Mouse (Mus musculus) embryonic facial prominence, embryonic 14.5 days (tissue): ENCODE measurements around the gene Prrc2a. TPM values are rescaled to one million over a fixed set of nuclear protein-coding genes. Genes with fewer than 3 reads are reported as not detected.

ENCODE experiments used
- ATAC-seq: fragments of 200-750 bp; cut with Nextera tagmentation; 2 replicates; pipeline ENCODE4 v1.8.0; 2017; ENCODE audit warnings: low read depth, moderate number of reproducible peaks, moderate TSS enrichment
- DNase-seq: peaks from one replicate; pipeline ENCODE4 v3.0.0-alpha.2; 2015; ENCODE audit warnings: low spot score
- H3K27ac ChIP-seq: fragments of 300-500 bp; sonication (generic); replicated peaks from 2 replicates; pipeline ENCODE4 v1.5.1; 2014; ENCODE audit warnings: low read depth, mild to moderate bottlenecking, low read length, moderate library complexity
- H3K27me3 ChIP-seq: fragments of 300-500 bp; sonication (generic); replicated peaks from 2 replicates; pipeline ENCODE4 v1.6.1; 2014; ENCODE audit warnings: low read length; ENCODE audit not compliant: control insufficient read depth, insufficient read depth
- H3K36me3 ChIP-seq: fragments of 300-500 bp; sonication (generic); 2 replicates; pipeline ENCODE4 v1.6.1; 2014; ENCODE audit warnings: low read length, mixed read lengths; ENCODE audit not compliant: control insufficient read depth, insufficient read depth
- H3K4me1 ChIP-seq: fragments of 300-500 bp; sonication (generic); 2 replicates; pipeline ENCODE4 v1.6.1; 2014; ENCODE audit warnings: antibody characterized with exemption, low read length; ENCODE audit not compliant: control insufficient read depth, insufficient read depth
- H3K4me2 ChIP-seq: fragments of 300-500 bp; sonication (generic); 2 replicates; pipeline ENCODE4 v1.6.1; 2014; ENCODE audit warnings: low read depth, mild to moderate bottlenecking, low read length, moderate library complexity, mixed read lengths
- H3K4me3 ChIP-seq: fragments of 300-500 bp; sonication (generic); 2 replicates; pipeline ENCODE4 v1.5.1; 2014; ENCODE audit warnings: low read depth, mild to moderate bottlenecking, low read length
- H3K9ac ChIP-seq: fragments of 300-500 bp; sonication (generic); 2 replicates; pipeline ENCODE4 v1.6.1; 2014; ENCODE audit warnings: low read depth, mild to moderate bottlenecking, low read length, moderate library complexity, mixed read lengths
- H3K9me3 ChIP-seq: fragments of 300-500 bp; sonication (generic); 2 replicates; pipeline ENCODE4 v1.6.1; 2016; ENCODE audit warnings: low read length; ENCODE audit not compliant: control insufficient read depth
- WGBS: fragments of 180-500 bp; shearing (Covaris S2); extraction: QIAGEN DNeasy Blood & Tissue Kit; methylation state at CpG from one replicate; pipeline ENCODE4 v1.1.7; 2014; 5-methylcytosine and 5-hydroxymethylcytosine counted together
- polyA plus RNA-seq: library from polyadenylated mRNA; unstranded; fragments of >200 nt; fragmentation: Nextera tagmentation; extraction: Ambion mirVana; gene quantifications from 2 replicates; pipeline ENCODE4 v1.2.1, GENCODE M21; 2014

The Prrc2a gene
- polyA plus RNA-seq, 1 experiment from 2014 or later, result 151 TPM

DNA sequence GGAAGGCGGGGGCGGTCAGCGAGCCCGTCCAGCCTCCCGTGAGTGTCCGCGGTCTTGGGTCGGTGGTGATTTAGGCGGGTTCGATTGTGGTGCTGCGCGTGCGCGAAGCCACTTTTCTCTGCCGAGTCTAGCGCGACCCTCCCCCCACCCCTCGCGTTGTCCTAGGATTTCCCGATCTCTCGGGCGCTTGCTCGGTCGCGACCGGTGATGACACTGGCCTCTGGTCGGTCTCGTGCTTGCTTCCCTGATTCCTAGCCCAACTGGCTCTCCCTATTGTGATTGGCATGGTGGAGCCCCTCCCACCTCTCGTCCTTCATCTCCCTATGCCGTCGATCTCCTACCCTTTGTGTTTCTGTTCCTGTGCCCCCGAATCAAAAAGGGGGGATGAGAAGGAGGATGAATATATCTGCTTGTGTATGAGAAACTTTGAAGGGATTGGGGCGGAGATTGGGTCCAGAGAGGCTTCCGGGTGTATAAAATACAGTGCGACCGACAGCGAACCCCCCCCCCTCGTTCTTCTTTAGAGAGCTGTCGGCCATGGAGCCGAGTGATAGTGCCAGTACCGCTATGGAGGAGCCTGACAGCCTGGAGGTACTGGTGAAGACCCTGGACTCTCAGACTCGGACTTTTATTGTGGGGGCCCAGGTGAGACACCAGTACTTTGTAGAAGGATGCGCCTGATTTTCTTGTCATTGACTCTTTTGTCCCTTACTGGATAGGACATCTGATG is 28.9 kb downstream of the Prrc2a start:
- H3K36me3 ChIP-seq, result peaks cover 31% of the 10 kb centered on the region
- H3K27ac ChIP-seq, result peak overlapping the region; percentile 95
- peak overlapping the region; percentile 92 for H3K4me2 ChIP-seq
- DNase-seq (no peak), ATAC-seq (peak; percentile 62)
- WGBS, result 1% methylated on average over 41 of the region's 43 CpGs
- H3K27me3 ChIP-seq, result no peaks in the 10 kb centered on the region
- H3K4me3 ChIP-seq, result peak overlapping the region; percentile 55
- H3K9me3 ChIP-seq, result no peaks in the 10 kb centered on the region
- peaks cover 13% of the 10 kb centered on the region for H3K4me1 ChIP-seq
- peak overlapping the region; percentile 86 for H3K9ac ChIP-seq

DNA sequence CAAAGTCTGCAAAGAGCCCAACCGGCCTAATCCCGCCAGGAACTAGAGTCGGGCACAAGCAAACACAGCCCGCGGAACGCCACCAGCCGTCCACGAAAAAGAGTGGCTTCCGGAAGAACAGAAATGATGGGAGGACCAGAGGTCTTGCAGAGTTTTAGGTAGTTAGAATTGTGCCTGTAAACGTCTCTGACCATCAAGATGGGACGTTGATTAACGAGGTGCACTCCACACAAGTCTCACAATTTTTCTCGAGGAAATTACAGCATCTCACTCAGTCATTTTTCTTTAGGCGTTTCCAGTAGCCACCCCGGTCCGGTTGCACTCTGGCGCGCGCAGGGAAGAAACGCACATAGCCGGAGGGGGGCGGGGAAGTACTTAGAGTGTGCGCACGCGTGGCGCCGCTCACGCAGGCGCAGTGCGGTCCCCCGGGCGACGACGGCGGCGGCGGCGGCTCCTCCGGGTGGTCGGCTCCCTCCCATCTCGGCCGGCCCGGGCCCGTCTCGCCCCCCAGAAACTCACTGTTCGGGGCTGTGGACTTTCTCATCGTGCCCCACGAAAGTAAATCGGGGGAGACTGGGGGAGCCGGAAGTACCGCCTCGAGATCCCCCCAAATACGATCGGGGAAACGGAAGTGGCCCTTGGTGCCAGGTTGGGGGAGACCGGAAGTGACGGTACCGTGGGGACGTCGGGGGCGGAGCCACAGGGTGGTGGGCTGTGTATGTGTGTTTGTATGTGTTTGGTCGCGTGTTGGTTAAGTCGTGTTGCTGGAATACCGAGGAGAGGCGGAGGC is 29.7 kb downstream of the Prrc2a start, which contains the start of gene Bag6:
TSS of gene Bag6 (plus strand) at position 378 of the 790 bp plus-strand sequence.
- ATAC-seq (peak; percentile 94), DNase-seq (peak; percentile 97)
- Histone ChIP-seq H3K9me3 (no peaks in the 10 kb centered on the region), H3K27ac (peak within 1 kb of the TSS; percentile 95), H3K36me3 (peaks cover 25% of the 10 kb centered on the region), H3K9ac (peak within 1 kb of the TSS; percentile 86), H3K4me3 (peak within 1 kb of the TSS; percentile 55), H3K4me2 (peak within 1 kb of the TSS; percentile 92), H3K27me3 (no peaks in the 10 kb centered on the region), H3K4me1 (peaks cover 13% of the 10 kb centered on the region)
- under 1% methylated on average over 64 of the region's 66 CpGs for WGBS

DNA sequence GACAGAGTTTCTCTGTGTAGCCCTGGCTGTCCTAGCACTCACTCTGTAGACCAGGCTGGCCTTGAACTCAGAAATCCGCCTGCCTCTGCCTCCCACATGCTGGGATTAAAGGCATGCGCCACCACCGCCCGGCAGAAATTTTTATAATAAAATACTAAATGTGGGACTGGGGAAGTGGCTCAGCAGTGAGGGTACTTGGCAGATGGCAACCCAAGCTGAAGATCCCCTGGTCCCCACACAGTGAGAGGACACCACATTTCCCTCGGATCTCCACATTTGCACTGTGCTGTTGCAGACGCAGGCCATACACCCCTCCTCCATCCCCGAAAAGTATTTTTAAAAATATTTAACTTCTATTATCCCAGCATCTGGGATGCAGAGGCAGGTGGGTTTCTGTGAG is 31.2 kb downstream of the Prrc2a start:
- Histone ChIP-seq H3K27ac (no peak overlapping the region), H3K9me3 (no peaks in the 10 kb centered on the region), H3K4me3 (no peak overlapping the region), H3K9ac (no peak overlapping the region), H3K4me1 (peaks cover 13% of the 10 kb centered on the region), H3K27me3 (no peaks in the 10 kb centered on the region), H3K4me2 (no peak overlapping the region), H3K36me3 (peaks cover 25% of the 10 kb centered on the region)
- DNase-seq (no peak), ATAC-seq (no peak)
- 95% methylated on average over 7 of the region's 7 CpGs for WGBS

DNA sequence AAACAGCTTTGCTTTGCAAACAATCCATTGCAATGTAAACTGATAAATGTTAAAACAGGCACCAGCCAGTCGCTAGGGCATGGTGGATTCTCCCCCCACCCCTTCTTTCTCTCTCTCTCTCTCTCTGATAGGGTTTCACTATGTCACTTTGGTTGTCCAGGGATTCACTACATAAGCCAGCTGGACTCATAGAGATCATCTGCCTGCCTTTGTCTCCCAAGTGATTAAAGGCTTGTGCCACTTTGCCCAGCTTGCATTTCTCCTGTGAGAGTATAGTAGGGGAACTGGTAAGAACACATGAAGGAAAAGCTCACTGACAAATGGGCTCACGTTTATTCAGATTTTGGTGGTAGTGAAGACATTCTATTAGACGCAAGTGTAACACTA is 32.5 kb downstream of the Prrc2a start:
- no peak overlapping the region for H3K4me3 ChIP-seq
- H3K4me1 ChIP-seq, result peaks cover 10% of the 10 kb centered on the region
- H3K9ac ChIP-seq, result no peak overlapping the region
- 0 out of 2 replicates have a peak, but pooled peaks cover 22% of the 10 kb centered on the region for H3K36me3 ChIP-seq
- H3K9me3 ChIP-seq, result no peaks in the 10 kb centered on the region
- DNase-seq (no peak), ATAC-seq (no peak)
- no peak overlapping the region for H3K4me2 ChIP-seq
- no peaks in the 10 kb centered on the region for H3K27me3 ChIP-seq
- H3K27ac ChIP-seq, result no peak overlapping the region
- WGBS, result 72% methylated on average over 3 of the region's 3 CpGs

DNA sequence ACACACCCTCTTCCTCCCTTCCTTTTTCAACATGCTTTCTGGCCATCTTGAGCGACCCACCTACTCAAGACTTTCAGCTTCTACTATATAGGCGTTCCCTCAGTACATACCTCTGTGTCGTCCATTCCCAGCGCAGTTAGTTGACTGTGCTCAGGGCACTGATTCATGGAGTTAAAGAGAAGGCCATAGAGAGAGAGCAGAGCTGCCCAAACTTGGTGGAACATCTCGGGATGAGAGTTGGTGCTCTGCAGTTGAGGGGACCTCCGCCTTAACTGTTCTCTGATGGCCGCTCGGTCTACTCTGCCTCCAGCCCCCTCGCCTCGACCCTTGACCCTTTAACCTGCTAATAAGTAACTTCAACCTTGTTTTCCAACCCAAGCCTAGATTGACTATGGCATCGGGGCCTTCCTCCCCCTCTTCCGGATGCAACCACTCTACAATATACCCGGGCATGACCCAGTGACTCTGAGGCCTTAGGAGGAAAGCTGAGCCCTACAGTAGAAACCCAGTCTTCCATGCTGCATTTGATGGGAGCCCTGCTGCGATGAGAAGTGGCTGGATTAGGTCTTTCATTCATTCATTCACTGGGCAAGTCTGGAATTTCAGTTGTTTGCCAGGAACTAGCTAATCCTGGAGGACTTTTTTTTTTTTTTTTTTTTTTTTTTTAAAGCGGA is 33.1 kb downstream of the Prrc2a start, which contains the start of gene Apom:
TSS of gene Apom (minus strand) at position 551 of the 674 bp plus-strand sequence.
- Histone ChIP-seq H3K9me3 (no peaks in the 10 kb centered on the region), H3K9ac (no peak within 1 kb of the TSS), H3K4me1 (peaks cover 10% of the 10 kb centered on the region), H3K27ac (no peak within 1 kb of the TSS), H3K27me3 (no peaks in the 10 kb centered on the region), H3K4me2 (no peak within 1 kb of the TSS), H3K36me3 (0 out of 2 replicates have a peak, but pooled peaks cover 22% of the 10 kb centered on the region), H3K4me3 (no peak within 1 kb of the TSS)
- DNase-seq (no peak), ATAC-seq (no peak)
- WGBS, result 84% methylated on average over 15 of the region's 15 CpGs

DNA sequence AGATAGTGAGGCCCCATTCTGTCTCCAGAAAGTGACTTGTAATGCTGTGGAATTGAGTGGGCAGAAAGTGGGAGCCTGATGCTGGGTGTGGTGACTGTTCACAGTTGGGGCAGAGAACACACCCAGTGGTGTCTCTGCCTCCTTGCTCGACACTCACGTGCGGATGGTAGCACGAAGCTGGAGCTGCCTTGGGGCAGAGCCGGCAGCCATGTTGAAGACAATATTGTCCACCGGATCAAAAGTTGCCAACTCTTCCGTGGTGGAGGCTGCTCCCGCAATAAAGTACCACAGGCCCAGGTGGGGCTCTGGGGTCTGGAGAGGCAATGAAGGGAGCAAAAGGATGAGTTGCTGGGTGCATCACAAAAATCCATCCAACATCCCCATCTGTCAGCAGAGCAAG is 33.7 kb downstream of the Prrc2a start:
- Histone ChIP-seq H3K9ac (no peak overlapping the region), H3K9me3 (no peaks in the 10 kb centered on the region), H3K36me3 (0 out of 2 replicates have a peak, but pooled peaks cover 22% of the 10 kb centered on the region), H3K4me1 (peaks cover 7% of the 10 kb centered on the region), H3K4me2 (no peak overlapping the region), H3K27ac (no peak overlapping the region), H3K4me3 (no peak overlapping the region), H3K27me3 (no peaks in the 10 kb centered on the region)
- no peak for DNase-seq
- ATAC-seq, result no peak
- 90% methylated on average over 8 of the region's 8 CpGs for WGBS

DNA sequence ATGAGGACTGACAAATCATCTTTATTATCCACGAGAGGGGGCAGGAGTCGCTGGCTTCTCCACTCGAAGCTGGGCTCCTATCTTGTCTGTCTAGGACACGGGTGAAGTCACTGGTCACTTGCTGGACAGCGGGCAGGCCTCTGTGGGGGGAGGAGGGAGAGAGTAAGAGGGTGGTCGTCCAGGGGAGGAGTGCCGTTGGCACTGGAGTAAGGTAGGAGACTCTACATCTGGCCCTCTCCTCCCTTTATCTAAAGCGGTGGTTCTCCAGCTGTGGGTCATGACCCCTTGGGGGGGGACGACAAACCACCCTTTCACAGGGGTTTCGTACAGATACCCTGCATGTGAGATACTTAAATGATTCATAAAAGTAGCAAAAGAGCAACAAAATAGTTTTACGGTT is 35.7 kb downstream of the Prrc2a start:
- H3K4me1 ChIP-seq, result peaks cover 13% of the 10 kb centered on the region
- peaks cover 24% of the 10 kb centered on the region; the same call in 1 of the 2 replicates for H3K36me3 ChIP-seq
- ATAC-seq, result no peak
- no peak overlapping the region for H3K4me2 ChIP-seq
- H3K4me3 ChIP-seq, result no peak overlapping the region
- H3K27me3 ChIP-seq, result no peaks in the 10 kb centered on the region
- 76% methylated on average over 11 of the region's 11 CpGs for whole genome bisulfite sequencing
- no peak overlapping the region for H3K9ac ChIP-seq
- DNase-seq, result no peak
- H3K27ac ChIP-seq, result no peak overlapping the region
- no peaks in the 10 kb centered on the region for H3K9me3 ChIP-seq

DNA sequence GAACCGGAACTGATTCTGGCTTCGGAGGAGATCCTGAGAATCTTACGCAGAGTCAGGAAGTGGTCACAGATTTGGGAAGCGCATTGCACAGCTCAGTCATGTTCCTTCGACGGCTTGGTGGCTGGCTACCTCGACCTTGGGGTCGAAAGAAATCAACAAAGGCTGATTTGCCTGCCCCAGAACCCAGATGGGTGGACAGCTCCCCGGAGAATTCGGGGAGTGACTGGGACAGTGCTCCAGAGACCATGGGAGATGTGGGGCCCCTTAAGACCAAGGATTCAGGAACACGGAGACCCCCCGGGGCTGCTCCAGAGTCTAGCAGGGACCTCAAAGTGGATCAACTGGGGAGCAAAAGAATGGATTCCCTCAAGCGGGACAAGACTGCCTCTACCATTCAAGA is 37.7 kb downstream of the Prrc2a start:
- Histone ChIP-seq H3K27ac (peak overlapping the region; percentile 75), H3K4me2 (peak overlapping the region; percentile 87), H3K36me3 (peaks cover 29% of the 10 kb centered on the region; the same call in 1 of the 2 replicates), H3K27me3 (no peaks in the 10 kb centered on the region), H3K4me3 (peak overlapping the region; percentile 76), H3K4me1 (peaks cover 13% of the 10 kb centered on the region), H3K9ac (peak overlapping the region; percentile 78), H3K9me3 (no peaks in the 10 kb centered on the region)
- no peak for DNase-seq
- WGBS, result 68% methylated on average over 13 of the region's 13 CpGs
- ATAC-seq, result no peak
